Mouse (Mus musculus): Measurements from ENCODE around the gene Slc2a13.

Gene Slc2a13

DNA sequence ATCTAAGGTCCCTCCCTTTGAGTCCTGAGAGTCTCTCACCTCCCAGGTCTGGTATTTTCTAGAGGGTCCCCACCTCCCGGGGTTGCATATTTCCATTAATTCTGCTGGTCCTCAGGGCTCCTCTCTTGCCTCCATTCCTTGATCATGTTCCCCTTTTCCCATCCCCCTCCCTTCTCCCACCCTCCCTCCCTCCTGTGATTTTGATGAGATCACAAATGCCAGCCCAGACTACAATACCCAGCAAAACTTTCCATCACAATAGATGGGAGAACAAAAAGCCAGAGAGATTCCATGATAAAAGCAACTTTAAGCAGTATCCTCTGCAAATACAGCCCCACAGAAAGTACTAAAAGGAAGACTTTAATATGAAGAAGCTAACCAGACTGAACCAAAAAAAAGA lies 309.1 kb downstream of the Slc2a13 start:
- DNase-seq (ENCODE audit: low spot score): no peak

DNA sequence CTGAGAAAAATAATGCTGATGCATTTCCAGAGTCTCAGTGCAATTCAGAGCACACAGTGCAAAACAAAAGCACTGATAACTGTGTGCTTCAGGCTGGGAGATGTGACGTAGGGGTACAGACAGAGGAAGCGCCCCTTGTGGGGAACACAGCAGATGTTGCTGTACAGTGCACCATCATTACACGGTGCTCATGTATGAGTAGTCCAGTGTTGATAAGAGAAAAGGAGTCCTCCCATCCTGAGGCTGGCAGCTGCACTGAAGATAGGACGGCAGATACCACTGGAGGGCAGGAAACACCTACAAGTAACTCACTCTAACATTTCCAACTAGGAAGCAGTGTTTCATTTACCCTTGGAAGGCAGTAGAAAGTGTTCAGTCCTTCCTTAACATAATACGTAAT lies 312.5 kb downstream of the Slc2a13 start:
- no peak for DNase-seq (ENCODE audit: low spot score)

GRCm38 (mm10) chr15:91257140-91257539 lies 315.9 kb downstream of the Slc2a13 start:
- peak; percentile 15 for DNase-seq (ENCODE audit: low spot score)

GRCm38 (mm10) chr15:91255308-91255707 lies 317.8 kb downstream of the Slc2a13 start:
- DNase-seq (ENCODE audit: low spot score): no peak

DNA sequence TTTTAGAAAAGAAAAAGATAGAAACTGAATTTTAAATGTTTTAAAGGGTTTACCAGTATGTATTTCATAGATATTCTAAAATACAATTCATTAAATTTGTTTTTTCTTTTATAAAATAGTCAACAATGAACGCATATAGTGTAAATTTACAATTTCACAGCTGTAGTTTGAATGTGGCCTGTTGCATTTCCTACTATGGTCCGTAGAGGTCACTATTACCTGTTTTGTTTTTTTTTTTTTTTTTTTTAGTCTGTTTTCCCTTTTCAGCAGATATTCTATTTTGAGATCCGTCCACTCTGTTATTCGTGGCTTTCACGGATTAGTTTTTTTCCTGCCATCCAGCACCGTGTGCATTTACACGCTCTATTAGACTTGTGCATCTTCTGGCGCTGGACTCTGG lies 320.1 kb downstream of the Slc2a13 start:
- DNase-seq (ENCODE audit: low spot score): peak; percentile 16

- DNase-seq (ENCODE audit: low spot score): no peak
Measured at GRCm38 (mm10) chr15:91251544-91252408, 321.3 kb downstream of the Slc2a13 start.

DNA sequence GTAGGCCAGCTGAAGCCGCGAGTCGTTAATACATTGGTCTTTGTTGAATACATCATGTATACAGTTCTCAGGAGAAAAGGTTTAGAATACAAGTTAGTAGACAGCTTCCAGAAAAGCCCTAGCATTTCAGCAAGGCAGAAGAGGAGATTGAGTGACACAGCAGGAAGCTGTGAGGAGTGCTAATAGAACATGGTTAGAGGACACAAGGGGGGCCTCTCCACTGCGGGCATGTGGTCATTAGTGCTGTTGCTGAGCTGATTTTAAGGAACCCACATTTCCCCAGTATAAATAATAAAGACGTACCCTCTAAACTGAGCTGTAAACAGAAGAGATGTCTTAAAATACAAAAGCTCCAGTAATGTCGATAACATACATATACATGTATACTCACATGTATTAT lies 322.2 kb downstream of the Slc2a13 start:
- DNase-seq (ENCODE audit: low spot score): no peak

GRCm38 (mm10) chr15:91240683-91241335 lies 332.3 kb downstream of the Slc2a13 start:
- DNase-seq (ENCODE audit: low spot score): no peak

DNA sequence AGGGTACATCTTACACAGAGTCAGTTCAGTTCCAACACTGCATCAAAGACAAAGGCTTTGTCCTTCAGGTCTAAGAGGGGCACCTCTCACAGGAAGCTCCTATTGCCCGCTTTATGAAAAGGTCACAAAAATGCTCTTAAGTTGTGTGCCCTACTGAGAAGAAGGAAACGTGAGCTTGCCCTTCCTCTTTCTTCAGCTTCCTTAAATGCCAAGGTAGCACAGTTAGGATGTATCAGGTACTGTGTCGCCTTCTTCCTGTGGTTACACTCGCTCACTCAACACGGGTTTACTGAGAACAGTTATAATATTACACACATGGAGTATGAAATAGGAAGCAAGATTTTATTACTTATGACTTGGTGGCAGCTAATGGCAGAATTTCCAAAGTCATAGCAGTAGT lies 335.8 kb downstream of the Slc2a13 start:
- no peak for DNase-seq (ENCODE audit: low spot score)

Measured in embryo, embryonic 10 days (tissue).